Comparison of ENCODE assay signal across 19 mouse cellular contexts in the genomic region with DNA sequence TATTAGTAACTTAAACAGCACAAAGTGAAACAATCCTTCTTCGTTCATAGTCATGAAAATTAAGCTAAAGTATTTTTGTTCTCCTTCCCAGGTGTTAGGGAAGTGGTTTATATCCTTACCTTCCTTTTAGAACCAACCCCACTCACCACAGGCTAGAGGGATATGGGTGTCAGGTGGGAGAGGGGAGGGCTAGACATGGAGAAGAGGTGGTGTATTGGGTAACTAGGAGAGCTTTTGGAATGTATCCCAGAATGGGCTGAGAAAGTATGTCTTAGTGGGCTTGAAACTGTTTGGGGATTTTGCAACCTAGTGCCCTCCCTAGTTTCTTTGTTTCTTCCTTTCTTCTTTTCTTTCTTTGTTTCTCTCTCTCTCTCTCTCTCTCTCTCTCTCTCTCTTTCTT.
"Had no signal": no experiment of that assay in that cellular context is flagged by ENCODE, and none has a peak within 500 bp of the region (broad histone marks: within the 10 kb centered on the region; RNA-seq: fewer than 3 reads in every experiment).

No protein-coding gene starts in this region.

- H3K27ac ChIP-seq: kidney, postnatal 0 days; left cerebral cortex, adult 2 months; liver, embryonic 13.5 days; macrophage; midbrain, embryonic 10.5 days; midbrain, embryonic 13.5 days; neural tube, embryonic 13.5 days had no signal

- H3K27me3 ChIP-seq: megakaryocyte, embryonic 14.5 days; midbrain, embryonic 13.5 days; neural tube, embryonic 13.5 days had no signal

- H3K9me3 ChIP-seq: liver, embryonic 13.5 days; megakaryocyte, embryonic 14.5 days; midbrain, embryonic 10.5 days; midbrain, embryonic 13.5 days; neural tube, embryonic 13.5 days had no signal

- H3K36me3 ChIP-seq: liver, embryonic 13.5 days; midbrain, embryonic 10.5 days; midbrain, embryonic 13.5 days; neural tube, embryonic 13.5 days had no signal

- ATAC-seq: intestine, postnatal 0 days; midbrain, embryonic 13.5 days; midbrain, embryonic 16.5 days had no signal

- H3K4me3 ChIP-seq: left cerebral cortex, adult 2 months; liver, embryonic 13.5 days; midbrain, embryonic 10.5 days; midbrain, embryonic 13.5 days; myocyte; neural tube, embryonic 13.5 days had no signal

- H3K4me2 ChIP-seq: liver, embryonic 13.5 days; lung, embryonic 14.5 days; midbrain, embryonic 13.5 days; neural tube, embryonic 13.5 days had no signal

- DNase-seq: kidney, adult 2 months; kidney, postnatal 25 days; layer of hippocampus, postnatal 36 days; liver, embryonic 13.5 days; lung, embryonic 14.5 days; retina, postnatal 1 day; right cerebral cortex, postnatal 25 days; thymus, adult 18-20 months; thymus, postnatal 36 days had no signal

- H3K9ac ChIP-seq: liver, embryonic 13.5 days; lung, embryonic 14.5 days; midbrain, embryonic 13.5 days; neural tube, embryonic 13.5 days had no signal

- H3K4me1 ChIP-seq: liver, embryonic 13.5 days; midbrain, embryonic 10.5 days; midbrain, embryonic 13.5 days; neural tube, embryonic 13.5 days had no signal
